Comparison of ENCODE assay signal across 8 mouse cellular contexts in genomic region chr9:100301613-100302012, GRCm38 (mm10).
DNase-seq lines count a peak whose midpoint lies in the region; ATAC-seq lines count a peak whose summit lies in the region.

No protein-coding gene starts in this region.

- no peak for ATAC-seq in cerebellum, adult (ENCODE audit: insufficient number of reproducible peaks, low FRiP score, low TSS enrichment)

- peak; percentile 81 to 88 for DNase-seq in cerebellum, postnatal 10 days
- peak; percentile 43 to 58 for DNase-seq in layer of hippocampus, postnatal 10 days (ENCODE audit: low spot score in 2 of 2)
- DNase-seq in layer of hippocampus, postnatal 36 days, result no peak
- DNase-seq in R1 (ENCODE audit: low read depth, low spot score) (peak; percentile 32), MN1 (ENCODE audit: low spot score) (no peak), adipocyte (ENCODE audit: low spot score) (no peak)
- peak; percentile 7 for DNase-seq in lung, postnatal 10 days

Comparison
In these comparisons a context has a peak if more than half of its experiments do, and no peak if none do; other contexts are left out.
1. DNase-seq: peak in cerebellum, postnatal 10 days (2 of 2), layer of hippocampus, postnatal 10 days (2 of 2), R1 (single experiment) and lung, postnatal 10 days (single experiment); none in layer of hippocampus, postnatal 36 days (0 of 2), MN1 (single experiment) and adipocyte (single experiment).